Mouse (Mus musculus) hindbrain, embryonic 14.5 days (tissue): ENCODE data around the gene Fstl4. TPM values are rescaled to one million over a fixed set of nuclear protein-coding genes. Genes with fewer than 3 reads are reported as not detected.
A peak's percentile ranks its signal among the peaks of the same experiment; 100 is the strongest.

ENCODE experiments used
- ATAC-seq: fragments of 200-750 bp; cut with Nextera tagmentation; 2 replicates; pipeline ENCODE4 v1.8.0; 2017; ENCODE audit warnings: moderate number of reproducible peaks, mild to moderate bottlenecking, moderate TSS enrichment, moderate library complexity; ENCODE audit not compliant: low FRiP score
- DNase-seq: peaks from one replicate; pipeline ENCODE4 v3.0.0-alpha.2; 2015; ENCODE audit warnings: low spot score
- H3K27ac ChIP-seq: fragments of 300-500 bp; sonication (generic); 2 replicates; pipeline ENCODE4 v1.5.1; 2014; ENCODE audit warnings: mild to moderate bottlenecking, moderate library complexity
- H3K27me3 ChIP-seq: fragments of 300-500 bp; sonication (generic); 2 replicates; pipeline ENCODE4 v1.6.1; 2014; ENCODE audit warnings: mild to moderate bottlenecking, low read length, mixed read lengths; ENCODE audit not compliant: control insufficient read depth, insufficient read depth
- H3K36me3 ChIP-seq: fragments of 300-500 bp; sonication (generic); replicated peaks from 2 replicates; pipeline ENCODE4 v1.6.1; 2014; ENCODE audit not compliant: control insufficient read depth, insufficient read depth
- H3K4me1 ChIP-seq: fragments of 300-500 bp; sonication (generic); replicated peaks from 2 replicates; pipeline ENCODE4 v1.6.1; 2014; ENCODE audit warnings: antibody characterized with exemption, low read length, mixed read lengths; ENCODE audit not compliant: control insufficient read depth, insufficient read depth
- H3K4me2 ChIP-seq: fragments of 300-500 bp; sonication (generic); replicated peaks from 2 replicates; pipeline ENCODE4 v1.6.1; 2014; ENCODE audit warnings: mild to moderate bottlenecking, moderate library complexity
- H3K4me3 ChIP-seq: fragments of 300-500 bp; sonication (generic); replicated peaks from 2 replicates; pipeline ENCODE4 v1.5.1; 2014; ENCODE audit warnings: mild to moderate bottlenecking, low read length
- H3K9ac ChIP-seq: fragments of 300-500 bp; sonication (generic); 2 replicates; pipeline ENCODE4 v1.6.1; 2014
- H3K9me3 ChIP-seq: fragments of 300-500 bp; sonication (generic); 2 replicates; pipeline ENCODE4 v1.6.1; 2016; ENCODE audit warnings: low read length; ENCODE audit not compliant: control insufficient read depth
- WGBS: fragments of 180-500 bp; shearing (Covaris S2); extraction: QIAGEN DNeasy Blood & Tissue Kit; methylation state at CpG from one replicate; pipeline ENCODE4 v1.1.7; 2014; 5-methylcytosine and 5-hydroxymethylcytosine counted together
- polyA plus RNA-seq: library from polyadenylated mRNA; unstranded; fragments of >200 nt; fragmentation: Nextera tagmentation; extraction: Ambion mirVana; gene quantifications from 2 replicates; pipeline ENCODE4 v1.2.1, GENCODE M21; 2014

Fstl4 gene
- polyA plus RNA-seq, 1 experiment from 2014 or later = 10.5 TPM

DNA sequence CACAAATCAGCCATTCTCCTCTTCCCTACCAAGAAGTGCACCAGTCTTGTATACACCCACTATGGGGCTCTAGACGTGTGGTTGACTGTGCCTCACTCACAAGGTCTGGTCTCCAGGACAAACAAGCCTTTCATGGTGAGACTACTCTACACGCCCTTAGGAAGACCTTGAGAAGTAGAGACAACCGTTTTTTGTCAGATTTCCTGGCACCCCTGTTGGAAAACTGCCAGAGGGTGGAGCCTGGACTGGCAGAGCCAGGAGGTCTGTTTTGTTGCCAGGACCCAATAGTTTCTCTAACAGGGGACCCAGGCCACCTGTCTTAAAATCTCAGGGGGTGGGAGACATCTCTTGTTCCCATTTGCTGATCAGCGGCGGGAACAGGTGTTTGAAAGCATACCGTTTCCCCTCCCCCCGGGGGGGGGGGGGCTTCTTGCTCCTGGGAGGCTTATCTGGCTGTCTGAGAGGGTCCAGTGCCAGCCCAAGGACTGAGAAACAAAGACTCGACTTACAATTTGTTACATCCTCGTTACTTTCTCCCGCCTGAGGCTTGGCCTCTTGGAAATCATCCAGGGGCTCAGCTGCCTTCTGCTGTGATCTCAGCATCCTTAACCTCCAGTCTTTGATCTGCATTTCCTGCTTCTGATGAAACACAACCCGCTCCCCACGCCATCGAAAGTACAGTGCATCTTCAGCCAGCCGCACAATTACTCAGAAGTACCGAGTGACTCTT is 155.0 kb downstream of the Fstl4 start:
- Histone ChIP-seq H3K9me3 (0 out of 2 replicates have a peak, but pooled peaks cover 4% of the 10 kb centered on the region), H3K27ac (no peak overlapping the region), H3K27me3 (no peaks in the 10 kb centered on the region), H3K9ac (no peak overlapping the region), H3K4me1 (peaks cover 6% of the 10 kb centered on the region; the same call in 1 of the 2 replicates), H3K4me2 (no peak overlapping the region), H3K36me3 (no peaks in the 10 kb centered on the region), H3K4me3 (no peak overlapping the region)
- ATAC-seq = no peak; the same call in 1 of the 2 replicates
- 35% methylated on average over 15 of the region's 15 CpGs for WGBS
- DNase-seq = peak; percentile 66

DNA sequence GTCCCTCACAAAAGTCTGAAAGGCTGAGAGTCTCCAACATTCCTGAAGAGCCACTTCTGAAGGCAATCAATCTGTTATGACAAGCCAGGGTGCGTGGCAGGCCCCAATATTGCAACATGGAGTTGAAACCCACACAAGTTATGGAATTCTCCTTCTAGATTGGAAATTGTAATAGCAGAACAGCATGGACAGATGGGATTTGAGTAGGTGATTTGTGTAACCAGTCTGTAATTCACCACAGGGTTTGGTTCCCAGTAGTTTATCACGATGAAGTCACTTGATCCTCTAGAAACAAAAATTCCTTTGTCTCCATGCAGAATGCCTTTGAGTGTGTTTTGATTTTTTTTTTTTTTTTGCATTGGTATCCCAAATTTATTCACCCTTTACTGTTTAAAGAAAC is 159.8 kb downstream of the Fstl4 start:
- Histone ChIP-seq H3K9ac (no peak overlapping the region), H3K9me3 (no peaks in the 10 kb centered on the region), H3K4me1 (peaks cover 4% of the 10 kb centered on the region; the same call in 1 of the 2 replicates), H3K27me3 (no peaks in the 10 kb centered on the region), H3K27ac (no peak overlapping the region), H3K4me2 (no peak overlapping the region), H3K4me3 (no peak overlapping the region), H3K36me3 (no peaks in the 10 kb centered on the region)
- ATAC-seq (no peak), DNase-seq (no peak)
- 84% methylated on average over 2 of the region's 2 CpGs for WGBS

DNA sequence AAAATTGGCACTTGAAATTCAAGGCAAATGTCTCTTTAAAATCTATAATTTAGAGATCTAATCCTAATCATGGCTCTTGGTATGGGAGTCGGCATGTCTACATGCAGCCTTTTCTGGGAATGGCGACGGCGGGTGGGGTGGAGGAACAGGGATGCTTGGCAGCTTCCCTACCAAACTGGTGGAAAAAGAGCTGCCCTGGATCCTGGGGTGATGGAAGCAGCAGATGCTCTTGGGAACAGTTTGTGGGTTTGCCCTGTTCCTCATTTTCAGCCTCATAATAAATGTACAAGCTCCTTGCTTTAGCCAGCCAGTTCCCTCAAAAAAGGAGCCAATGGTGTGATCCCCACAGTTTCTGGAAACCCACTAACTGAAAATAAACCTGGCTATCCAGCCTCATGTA is 163.9 kb downstream of the Fstl4 start:
- H3K4me2 ChIP-seq = no peak overlapping the region
- no peak for ATAC-seq

DNA sequence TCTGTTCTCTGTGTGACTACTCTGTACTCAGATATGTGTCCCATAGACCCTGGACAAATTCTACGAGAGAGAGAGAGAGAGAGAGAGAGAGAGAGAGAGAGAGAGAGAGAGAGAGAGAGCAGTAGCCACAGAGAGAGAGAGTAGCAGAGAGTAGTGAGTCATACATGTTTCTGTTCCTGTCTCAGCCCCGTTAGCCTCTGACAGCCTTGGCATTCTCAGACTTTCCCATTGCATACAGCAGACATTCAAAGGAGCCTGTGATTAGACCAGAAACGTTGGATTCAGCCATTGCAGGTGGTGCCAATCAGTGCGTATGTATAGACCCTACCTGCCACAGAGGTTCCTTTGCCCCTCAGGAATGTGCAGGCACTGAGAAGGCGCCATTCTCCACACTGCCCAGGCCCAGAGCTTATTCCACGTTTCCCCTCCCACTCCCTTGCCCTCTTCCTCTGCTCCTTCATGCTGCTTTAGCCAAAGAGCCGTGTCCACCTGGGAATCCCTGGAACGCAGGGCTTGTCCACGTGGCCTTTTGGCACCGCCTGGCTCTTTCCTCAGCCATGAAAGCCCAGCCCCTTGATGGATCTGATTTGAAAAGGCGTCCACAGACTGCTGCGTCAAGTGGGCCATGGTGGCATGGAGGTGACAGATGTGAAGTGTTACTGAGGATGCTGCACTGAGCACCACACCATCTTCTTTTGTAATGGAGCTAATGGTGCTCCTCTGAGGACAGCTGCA is 175.1 kb downstream of the Fstl4 start:
- no peak overlapping the region for H3K4me2 ChIP-seq
- no peak overlapping the region for H3K4me3 ChIP-seq
- H3K36me3 ChIP-seq = no peaks in the 10 kb centered on the region
- H3K9ac ChIP-seq = no peak overlapping the region
- no peaks in the 10 kb centered on the region for H3K27me3 ChIP-seq
- ATAC-seq (no peak), DNase-seq (no peak)
- 69% methylated on average over 12 of the region's 12 CpGs for WGBS
- H3K9me3 ChIP-seq = no peaks in the 10 kb centered on the region
- no peak overlapping the region for H3K27ac ChIP-seq
- no peaks in the 10 kb centered on the region for H3K4me1 ChIP-seq

More for the DNA sequence above, 163.9 kb downstream of the Fstl4 start:
- Histone ChIP-seq H3K36me3 (no peaks in the 10 kb centered on the region), H3K4me3 (no peak overlapping the region), H3K9ac (no peak overlapping the region), H3K27me3 (no peaks in the 10 kb centered on the region), H3K9me3 (no peaks in the 10 kb centered on the region), H3K27ac (no peak overlapping the region), H3K4me1 (no peaks in the 10 kb centered on the region)
- 94% methylated on average over 4 of the region's 4 CpGs for WGBS
- DNase-seq = no peak

DNA sequence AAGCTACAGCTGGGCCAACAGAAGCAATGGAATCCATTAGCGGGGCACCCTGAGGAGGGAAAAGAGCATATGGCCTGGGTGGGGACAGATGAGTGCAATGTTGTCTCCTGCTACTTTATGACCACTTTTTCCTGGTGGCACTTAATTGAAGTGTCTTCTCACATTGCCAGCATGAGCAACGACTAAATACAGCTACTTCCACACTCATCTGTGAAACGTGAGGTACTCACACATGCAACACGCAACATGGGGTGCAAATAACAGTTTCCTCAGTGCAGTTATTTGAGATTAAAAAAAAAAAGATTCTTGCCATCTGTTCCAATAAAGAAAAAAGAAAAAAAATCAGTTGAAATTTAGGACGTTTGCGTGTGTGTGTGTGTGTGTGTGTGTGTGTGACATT is 178.5 kb downstream of the Fstl4 start:
- no peaks in the 10 kb centered on the region for H3K9me3 ChIP-seq
- no peak overlapping the region for H3K4me2 ChIP-seq
- ATAC-seq (no peak), DNase-seq (no peak)
- 88% methylated on average over 6 of the region's 6 CpGs for WGBS
- H3K36me3 ChIP-seq = no peaks in the 10 kb centered on the region
- H3K4me1 ChIP-seq = no peaks in the 10 kb centered on the region
- H3K27me3 ChIP-seq = no peaks in the 10 kb centered on the region
- H3K27ac ChIP-seq = no peak overlapping the region
- no peak overlapping the region for H3K4me3 ChIP-seq
- no peak overlapping the region for H3K9ac ChIP-seq

DNA sequence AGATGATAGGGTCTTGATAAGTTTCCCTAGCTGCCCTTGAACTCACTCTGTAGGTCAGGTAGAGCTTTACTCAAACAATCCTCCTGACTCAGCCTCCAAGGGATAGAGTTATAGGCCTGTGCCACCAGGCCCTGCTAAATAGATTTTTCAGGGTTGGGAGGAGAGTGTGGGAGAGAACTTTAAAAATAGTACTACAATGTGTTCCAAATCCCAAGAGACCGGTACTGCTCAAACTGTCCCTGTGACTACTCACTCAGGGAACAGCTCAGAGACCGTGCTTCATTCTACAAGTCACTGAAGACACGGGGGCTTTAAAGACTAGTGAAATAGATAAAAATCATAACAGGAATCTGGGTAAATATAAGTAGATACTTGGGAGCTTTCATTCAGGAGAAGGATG is 190.6 kb downstream of the Fstl4 start:
- no peaks in the 10 kb centered on the region for H3K36me3 ChIP-seq
- 93% methylated on average over 3 of the region's 3 CpGs for WGBS
- no peak overlapping the region for H3K27ac ChIP-seq
- no peak overlapping the region for H3K4me2 ChIP-seq
- no peak overlapping the region for H3K4me3 ChIP-seq
- H3K9me3 ChIP-seq = no peaks in the 10 kb centered on the region
- H3K9ac ChIP-seq = no peak overlapping the region
- H3K27me3 ChIP-seq = no peaks in the 10 kb centered on the region
- DNase-seq (no peak), ATAC-seq (no peak)
- H3K4me1 ChIP-seq = no peaks in the 10 kb centered on the region

DNA sequence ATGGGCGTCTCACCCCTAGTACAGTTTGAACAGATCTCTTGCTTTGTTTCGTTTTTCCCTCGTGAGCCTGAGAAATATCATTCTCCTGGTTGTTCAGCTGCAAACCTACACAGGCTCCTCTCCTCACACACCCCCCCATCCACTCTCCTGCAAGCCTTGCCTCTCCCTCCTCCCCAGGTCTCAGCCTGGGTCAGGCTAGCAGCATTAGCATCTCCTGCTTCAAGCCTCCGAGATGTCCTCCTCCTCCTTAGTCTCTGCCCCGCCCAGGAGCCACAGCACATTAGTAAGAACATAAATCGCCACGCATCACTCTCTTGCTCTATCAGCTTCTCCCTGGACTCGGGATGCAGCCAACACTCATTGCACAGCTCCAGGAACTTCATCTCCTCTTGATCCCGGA is 204.4 kb downstream of the Fstl4 start:
- no peaks in the 10 kb centered on the region for H3K27me3 ChIP-seq
- ATAC-seq = no peak
- H3K4me1 ChIP-seq = no peaks in the 10 kb centered on the region

DNA sequence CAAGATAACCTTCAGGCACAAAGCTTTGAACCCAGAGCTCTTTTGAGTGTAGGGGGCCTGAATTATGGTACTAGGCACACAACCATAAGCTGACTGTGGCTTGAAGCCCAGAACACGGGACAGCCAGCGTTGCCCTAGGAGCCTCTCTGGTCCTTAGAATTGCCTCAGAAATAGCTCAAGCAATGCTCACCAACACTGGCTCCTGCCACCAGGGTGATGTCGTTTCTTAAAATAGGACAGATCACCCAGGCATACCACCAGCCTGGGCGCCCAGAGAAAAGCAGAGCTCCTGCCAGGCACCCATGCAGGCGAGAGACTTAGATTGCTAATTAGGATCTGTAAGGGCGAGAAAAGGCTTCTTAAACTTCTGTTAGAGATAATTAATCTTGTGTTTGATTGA is 206.0 kb downstream of the Fstl4 start:
- H3K27me3 ChIP-seq = no peaks in the 10 kb centered on the region
- H3K27ac ChIP-seq = no peak overlapping the region
- H3K9ac ChIP-seq = no peak overlapping the region
- no peak overlapping the region for H3K4me3 ChIP-seq
- 72% methylated on average over 6 of the region's 6 CpGs for WGBS
- H3K36me3 ChIP-seq = no peaks in the 10 kb centered on the region
- DNase-seq (no peak), ATAC-seq (no peak)
- H3K4me2 ChIP-seq = no peak overlapping the region
- H3K4me1 ChIP-seq = no peaks in the 10 kb centered on the region
- H3K9me3 ChIP-seq = no peaks in the 10 kb centered on the region

More for the DNA sequence above, 204.4 kb downstream of the Fstl4 start:
- H3K27ac ChIP-seq = no peak overlapping the region
- no peak for DNase-seq
- no peak overlapping the region for H3K4me2 ChIP-seq
- H3K36me3 ChIP-seq = no peaks in the 10 kb centered on the region
- no peak overlapping the region for H3K4me3 ChIP-seq
- H3K9ac ChIP-seq = no peak overlapping the region
- H3K9me3 ChIP-seq = no peaks in the 10 kb centered on the region
- WGBS = 83% methylated on average over 9 of the region's 9 CpGs

DNA sequence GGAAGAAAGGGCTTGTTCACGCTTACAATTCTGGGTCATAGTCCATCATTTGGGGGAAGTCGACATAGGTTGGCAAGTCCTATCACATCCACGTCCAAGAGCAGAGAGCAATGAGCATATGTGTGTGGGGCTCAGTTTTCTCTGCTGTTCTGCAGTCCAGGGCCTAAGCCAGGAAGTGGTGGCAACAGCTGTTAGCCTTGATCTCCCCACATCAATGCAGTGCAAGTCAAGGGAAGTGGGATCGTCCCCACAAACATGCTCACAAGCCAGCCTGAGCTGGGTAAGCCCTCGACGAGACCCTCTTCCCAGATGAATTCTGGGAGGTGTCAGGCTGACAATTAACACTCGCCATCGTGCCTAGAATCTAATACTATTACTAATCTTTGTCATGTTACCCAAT is 222.6 kb downstream of the Fstl4 start:
- Histone ChIP-seq H3K36me3 (no peaks in the 10 kb centered on the region), H3K27me3 (no peaks in the 10 kb centered on the region), H3K4me1 (no peaks in the 10 kb centered on the region), H3K27ac (no peak overlapping the region), H3K4me2 (no peak overlapping the region), H3K9me3 (no peaks in the 10 kb centered on the region), H3K4me3 (no peak overlapping the region), H3K9ac (no peak overlapping the region)
- ATAC-seq = no peak
- WGBS = 89% methylated on average over 8 of the region's 8 CpGs
- no peak for DNase-seq
